Comparison of ENCODE assay signal across 19 mouse cellular contexts in genomic region chr19:56346750-56347149, GRCm38 (mm10). TPM values are rescaled to one million over a fixed set of nuclear protein-coding genes. Genes with fewer than 3 reads are reported as not detected.
"Had no signal": no experiment of that assay in that cellular context is flagged by ENCODE, and none has a peak within 500 bp of the region (broad histone marks: within the 10 kb centered on the region; RNA-seq: fewer than 3 reads in every experiment).

No protein-coding gene starts in this region.

- H3K9me3 ChIP-seq: liver, embryonic 15.5 days; neural tube, embryonic 13.5 days; stomach, embryonic 15.5 days had no signal

- DNase-seq: kidney, postnatal 10 days; kidney, postnatal 4 days; lung, adult 2 months; lung, postnatal 36 days; right cerebral cortex, postnatal 4 days; spleen, adult 18-20 months; thymus, adult 2 months; thymus, postnatal 4 days had no signal

- H3K4me1 ChIP-seq: liver, embryonic 15.5 days; stomach, embryonic 15.5 days had no signal

- H3K27ac ChIP-seq: layer of hippocampus, adult 2 months; liver, embryonic 15.5 days; neural tube, embryonic 13.5 days; stomach, embryonic 15.5 days had no signal

- H3K4me2 ChIP-seq: liver, embryonic 11.5 days; liver, embryonic 15.5 days; neural tube, embryonic 13.5 days; stomach, embryonic 15.5 days had no signal

- H3K4me3 ChIP-seq: layer of hippocampus, adult 2 months; liver, embryonic 15.5 days; neural tube, embryonic 13.5 days; stomach, embryonic 15.5 days had no signal

- H3K27me3 ChIP-seq: liver, embryonic 15.5 days; stomach, embryonic 15.5 days had no signal

- H3K9ac ChIP-seq: liver, embryonic 15.5 days; neural tube, embryonic 13.5 days; stomach, embryonic 15.5 days had no signal

- ATAC-seq: lung, postnatal 0 days had no signal

- H3K36me3 ChIP-seq: liver, embryonic 15.5 days; neural tube, embryonic 13.5 days; stomach, embryonic 15.5 days had no signal

RNA-seq across cellular contexts. Expression of gene Habp2, which starts 59.8 kb away (rescaled TPM):
- total RNA-seq: layer of hippocampus, adult 2 months; layer of hippocampus, postnatal 10 days; left cerebral cortex, postnatal 36 days; megakaryocyte progenitor cell, adult 5-6 weeks had no signal
- polyA plus RNA-seq: limb, embryonic 14.5 days; lung, adult 2 months; testis, adult 2 months had no signal
